Mouse (Mus musculus) kidney, adult 2 months (tissue): ENCODE results near the gene Slc9a3.

Experiments
- CTCF ChIP-seq: fragments of 200-500 bp; conservative IDR thresholded peaks from 2 replicates; pipeline ENCODE4 v1.5.1; 2011; ENCODE audit warnings: low read depth, mild to moderate bottlenecking, control low read depth, low read length, moderate library complexity, mixed read lengths; ENCODE audit not compliant: insufficient read depth, insufficient read length
- POLR2A ChIP-seq: fragments of 200-500 bp; IDR thresholded peaks from one replicate; pipeline ENCODE4 v1.6.1; 2011; ENCODE audit warnings: low read depth, low read length, control low read depth

DNA sequence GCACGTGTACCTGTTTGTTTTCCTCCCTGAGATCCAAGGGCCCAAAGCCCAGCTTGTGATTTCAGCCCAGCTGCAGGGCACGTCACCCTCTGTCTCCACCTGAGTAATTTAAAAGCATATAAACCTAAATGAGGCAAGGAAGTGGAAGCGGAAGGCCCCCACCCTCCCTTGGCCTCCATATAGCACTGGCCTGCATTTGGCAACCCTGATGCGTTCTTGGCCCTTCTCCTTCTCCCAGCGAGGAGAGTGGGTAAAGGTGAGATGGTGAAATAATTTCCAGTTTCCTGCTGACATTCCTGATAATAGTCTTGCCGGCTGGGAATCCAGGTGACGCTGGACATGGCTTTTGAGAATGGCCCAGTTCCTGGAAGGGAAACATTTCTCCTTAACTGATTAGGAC lies 16.8 kb upstream of the Slc9a3 start:
- TF ChIP-seq CTCF (no peak), POLR2A (no peak)
